In genomic region chr13:119768541-119768940, GRCm38 (mm10) we compare ENCODE assay signal across 23 mouse cellular contexts.
"Had no signal": no experiment of that assay in that cellular context is flagged by ENCODE, and none has a peak within 500 bp of the region (broad histone marks: within the 10 kb centered on the region; RNA-seq: fewer than 3 reads in every experiment).

No protein-coding gene starts in this region.

- H3K9ac ChIP-seq: heart, embryonic 13.5 days; hindbrain, embryonic 13.5 days; hindbrain, embryonic 15.5 days; kidney, embryonic 15.5 days; limb, embryonic 13.5 days; limb, embryonic 15.5 days; liver, embryonic 12.5 days; liver, embryonic 14.5 days had no signal

- H3K27me3 ChIP-seq: heart, embryonic 13.5 days; hindbrain, embryonic 13.5 days; hindbrain, embryonic 15.5 days; kidney, embryonic 15.5 days; limb, embryonic 13.5 days; limb, embryonic 15.5 days; liver, embryonic 12.5 days had no signal

- DNase-seq: gastrocnemius, postnatal 14 days; gastrocnemius, postnatal 36 days; heart, postnatal 14 days; kidney, adult 11 months; kidney, adult 2 months; kidney, adult 9 months; kidney, postnatal 14 days; kidney, postnatal 36 days; layer of hippocampus, adult 9-11 months; layer of hippocampus, postnatal 36 days; left cerebral cortex, postnatal 4 days had no signal

- ATAC-seq: hindbrain, postnatal 0 days; intestine, embryonic 16.5 days; liver, embryonic 12.5 days had no signal

- H3K27ac ChIP-seq: heart, embryonic 13.5 days; hindbrain, embryonic 13.5 days; hindbrain, embryonic 15.5 days; hindbrain, postnatal 0 days; kidney, embryonic 15.5 days; kidney, postnatal 0 days; limb, embryonic 13.5 days; limb, embryonic 15.5 days; liver, embryonic 12.5 days; liver, embryonic 14.5 days had no signal

- H3K9me3 ChIP-seq: heart, embryonic 13.5 days; hindbrain, embryonic 13.5 days; hindbrain, embryonic 15.5 days; kidney, embryonic 15.5 days; limb, embryonic 13.5 days; limb, embryonic 15.5 days; liver, embryonic 12.5 days had no signal

- H3K4me2 ChIP-seq: heart, embryonic 11.5 days; heart, embryonic 13.5 days; hindbrain, embryonic 13.5 days; hindbrain, embryonic 15.5 days; kidney, embryonic 15.5 days; limb, embryonic 13.5 days; limb, embryonic 15.5 days; liver, embryonic 12.5 days had no signal

- H3K4me1 ChIP-seq: heart, embryonic 13.5 days; hindbrain, embryonic 13.5 days; hindbrain, embryonic 15.5 days; kidney, embryonic 15.5 days; limb, embryonic 13.5 days; limb, embryonic 15.5 days; liver, embryonic 12.5 days had no signal

- H3K4me3 ChIP-seq: heart, embryonic 13.5 days; hindbrain, embryonic 13.5 days; hindbrain, embryonic 15.5 days; kidney, embryonic 15.5 days; limb, embryonic 13.5 days; limb, embryonic 15.5 days; liver, embryonic 12.5 days had no signal
